Mouse (Mus musculus) forebrain, embryonic 12.5 days (tissue): ENCODE measurements around the gene AW822073. TPM values are rescaled to one million over a fixed set of nuclear protein-coding genes. Genes with fewer than 3 reads are reported as not detected.
A peak's percentile ranks its signal among the peaks of the same experiment; 100 is the strongest.
"Not testable (repeated sequence)": the region's sequence is repeated elsewhere in the genome, so short reads cannot be mapped to it uniquely, and the experiment has no call there.

ENCODE experiments used
- ATAC-seq: fragments of 200-750 bp; cut with Nextera tagmentation; 2 replicates; pipeline ENCODE4 v1.8.0; 2017; ENCODE audit warnings: moderate TSS enrichment; ENCODE audit not compliant: low FRiP score
- H3K27ac ChIP-seq: fragments of 300-500 bp; sonication (generic); 2 replicates; pipeline ENCODE4 v1.5.1; 2016; ENCODE audit warnings: mild to moderate bottlenecking
- H3K27me3 ChIP-seq: fragments of 300-500 bp; sonication (generic); 2 replicates; pipeline ENCODE4 v1.6.1; 2016; ENCODE audit warnings: mild to moderate bottlenecking
- H3K36me3 ChIP-seq: fragments of 300-500 bp; sonication (generic); replicated peaks from 2 replicates; pipeline ENCODE4 v1.6.1; 2016; ENCODE audit warnings: mild to moderate bottlenecking
- H3K4me1 ChIP-seq: fragments of 300-500 bp; sonication (generic); 2 replicates; pipeline ENCODE4 v1.6.1; 2016
- H3K4me2 ChIP-seq: fragments of 300-500 bp; sonication (generic); 2 replicates; pipeline ENCODE4 v1.6.1; 2016; ENCODE audit warnings: mild to moderate bottlenecking, moderate library complexity
- H3K4me3 ChIP-seq: fragments of 300-500 bp; sonication (generic); replicated peaks from 2 replicates; pipeline ENCODE4 v1.5.1; 2016; ENCODE audit warnings: mild to moderate bottlenecking
- H3K9ac ChIP-seq: fragments of 300-500 bp; sonication (generic); 2 replicates; pipeline ENCODE4 v1.6.1; 2016; ENCODE audit warnings: mild to moderate bottlenecking
- H3K9me3 ChIP-seq: fragments of 300-500 bp; sonication (generic); 2 replicates; pipeline ENCODE4 v1.6.1; 2016
- WGBS: fragments of 180-500 bp; shearing (Covaris S2); methylation state at CpG from one replicate; pipeline ENCODE4 v1.1.7; 2016; 5-methylcytosine and 5-hydroxymethylcytosine counted together
- polyA plus RNA-seq: library from polyadenylated mRNA; unstranded; fragments of >200 nt; fragmentation: Nextera tagmentation; extraction: Ambion mirVana; gene quantifications from 2 replicates; pipeline ENCODE4 v1.2.1, GENCODE M21; 2016

The AW822073 gene
- polyA plus RNA-seq, 1 experiment from 2014 or later = not detected

DNA sequence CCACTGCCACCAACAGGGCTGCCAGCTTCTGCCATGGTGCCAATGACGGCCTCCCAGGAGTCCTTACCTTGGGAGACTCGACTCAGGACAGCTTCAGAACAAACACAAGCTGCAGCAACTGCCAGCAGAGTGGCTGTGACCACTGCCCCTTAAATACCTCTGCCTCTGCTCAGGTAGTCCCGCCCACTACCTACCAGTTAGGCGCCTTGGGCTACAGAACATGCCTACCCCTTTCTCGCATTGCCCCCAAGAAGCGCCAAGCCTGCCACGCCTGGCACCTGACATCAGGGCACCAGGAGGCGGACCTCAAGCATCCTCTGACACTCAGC, 7.9 kb upstream of the AW822073 start, which contains the start of gene Duxf3:
TSS of gene Duxf3 (minus strand) at position 35 of the 329 bp plus-strand sequence.
- peak; percentile 53 for ATAC-seq
- not testable (repeated sequence) for H3K4me2 ChIP-seq, H3K27me3 ChIP-seq, H3K9ac ChIP-seq, H3K36me3 ChIP-seq, H3K4me1 ChIP-seq, H3K4me3 ChIP-seq, H3K27ac ChIP-seq
- peaks cover 17% of the 10 kb centered on the region for H3K9me3 ChIP-seq
- WGBS = 82% methylated on average over 5 of the region's 8 CpGs

DNA sequence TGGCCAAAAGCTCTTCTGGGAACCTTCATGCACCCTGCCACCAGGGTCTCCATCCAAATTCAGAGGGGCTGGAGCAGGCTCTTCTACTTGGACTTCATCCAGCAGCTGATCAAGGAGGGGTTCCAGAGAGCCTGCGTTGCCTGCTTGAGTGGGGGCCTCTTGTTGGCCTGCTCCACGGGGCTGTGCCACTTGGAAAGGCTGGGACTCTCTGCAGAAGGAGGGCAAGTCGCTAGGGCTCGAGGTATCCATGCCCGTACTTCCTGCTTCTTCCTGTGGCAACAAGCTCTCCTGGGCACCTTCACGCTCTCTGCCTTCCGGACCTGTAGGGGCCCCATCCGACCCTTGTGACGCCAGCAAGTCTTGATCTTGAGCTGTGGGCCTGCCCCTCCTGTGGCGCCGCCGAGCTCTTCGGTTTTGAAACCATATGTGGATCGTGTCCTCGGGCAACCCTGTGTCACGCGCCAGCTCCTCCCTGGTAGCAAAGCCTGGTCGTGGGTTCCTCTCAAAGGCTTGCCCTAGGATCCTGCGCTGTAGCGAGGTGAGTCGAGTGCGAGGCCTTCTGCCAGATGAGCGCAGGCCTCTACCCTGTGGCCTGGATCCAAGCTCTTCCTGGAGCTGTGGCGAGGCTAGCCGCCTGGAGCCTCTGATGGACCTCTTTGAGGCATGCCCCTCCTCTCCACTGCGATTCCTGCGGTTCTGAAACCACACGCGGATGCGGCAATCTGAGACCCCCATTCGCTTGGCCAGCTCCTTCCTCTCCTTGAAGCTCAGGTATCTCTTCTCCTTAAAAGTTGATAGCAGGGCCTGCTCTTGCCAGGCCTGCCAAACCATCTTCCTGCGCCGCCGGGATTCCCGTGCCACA, 7.3 kb upstream of the AW822073 start:
- peaks cover 16% of the 10 kb centered on the region for H3K9me3 ChIP-seq
- not testable (repeated sequence) for H3K4me3 ChIP-seq, H3K36me3 ChIP-seq, H3K27me3 ChIP-seq, H3K4me1 ChIP-seq, H3K27ac ChIP-seq, H3K9ac ChIP-seq, H3K4me2 ChIP-seq
- ATAC-seq = peak; percentile 84
- WGBS = 89% methylated on average over 35 of the region's 35 CpGs

DNA sequence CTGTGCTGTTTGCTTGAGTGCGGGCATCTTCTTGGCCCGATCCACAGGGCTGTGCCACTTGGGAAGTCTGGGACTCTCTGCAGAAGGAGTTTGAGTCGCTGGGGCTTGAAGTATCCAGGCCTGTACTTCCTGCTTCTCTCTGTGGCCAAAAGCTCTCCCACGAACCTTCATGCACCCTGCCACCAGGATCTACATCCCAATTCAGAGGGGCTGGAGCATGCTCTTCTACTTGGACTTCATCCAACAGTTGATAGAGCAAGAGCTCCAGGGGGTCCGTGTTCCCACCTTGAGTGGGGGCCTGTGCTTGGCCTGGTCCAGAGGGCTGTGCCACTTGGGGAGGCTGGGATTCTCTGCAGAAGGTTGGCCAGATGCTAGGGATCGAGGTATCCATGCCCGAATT, 6.4 kb upstream of the AW822073 start:
- not testable (repeated sequence) for H3K27ac ChIP-seq, H3K4me3 ChIP-seq, H3K4me1 ChIP-seq, H3K4me2 ChIP-seq, H3K9ac ChIP-seq, H3K27me3 ChIP-seq, H3K36me3 ChIP-seq
- 84% methylated on average over 5 of the region's 7 CpGs for WGBS
- ATAC-seq = peak; percentile 47
- peaks cover 19% of the 10 kb centered on the region for H3K9me3 ChIP-seq

DNA sequence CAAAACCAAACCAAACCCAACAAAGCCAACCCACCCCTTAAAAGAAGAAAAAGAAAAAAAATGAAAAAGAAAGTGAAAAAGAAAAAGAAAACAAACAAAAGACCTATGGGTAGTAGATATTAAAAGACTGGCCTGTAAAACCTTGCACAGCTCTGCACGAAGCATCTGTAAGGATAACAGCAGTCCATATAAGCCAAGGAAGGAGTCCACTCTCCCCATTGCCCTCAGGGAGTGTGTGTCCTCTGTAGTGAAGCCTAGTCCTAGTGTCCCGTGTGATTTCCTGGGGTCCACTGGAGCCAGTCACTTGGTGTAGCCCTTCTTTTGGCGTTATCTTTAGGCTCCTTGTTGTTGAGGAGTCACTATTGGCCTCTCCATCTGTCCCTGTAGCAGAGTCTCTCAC, 5.3 kb upstream of the AW822073 start:
- peaks cover 19% of the 10 kb centered on the region for H3K9me3 ChIP-seq
- H3K9ac ChIP-seq, H3K4me3 ChIP-seq, H3K4me1 ChIP-seq, ATAC-seq, H3K36me3 ChIP-seq, H3K27ac ChIP-seq, H3K4me2 ChIP-seq, H3K27me3 ChIP-seq: not testable (repeated sequence)
- 57% methylated on average over 3 of the region's 3 CpGs for WGBS

DNA sequence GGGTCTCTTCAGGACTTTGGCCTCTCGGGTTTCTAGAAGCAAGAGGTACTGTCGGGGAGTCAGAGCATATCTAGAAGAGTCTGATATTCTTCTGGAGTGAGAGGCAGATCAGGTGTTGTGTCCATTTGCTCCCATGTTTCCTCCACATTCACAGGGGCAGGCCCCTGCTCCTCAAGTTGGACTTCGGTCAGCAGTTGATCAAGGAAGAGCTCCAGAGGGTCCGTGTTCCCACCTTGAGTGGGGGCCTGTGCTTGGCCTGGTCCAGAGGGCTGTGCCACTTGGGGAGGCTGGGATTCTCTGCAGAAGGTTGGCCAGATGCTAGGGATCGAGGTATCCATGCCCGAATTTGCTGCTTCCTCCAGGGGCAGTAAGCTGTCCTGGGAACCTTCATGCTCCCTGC, 3.1 kb upstream of the AW822073 start:
- ATAC-seq, H3K36me3 ChIP-seq, H3K4me1 ChIP-seq, H3K4me3 ChIP-seq, H3K4me2 ChIP-seq, H3K9ac ChIP-seq, H3K27me3 ChIP-seq, H3K27ac ChIP-seq: not testable (repeated sequence)
- H3K9me3 ChIP-seq = peaks cover 19% of the 10 kb centered on the region
- 84% methylated on average over 2 of the region's 6 CpGs for WGBS

DNA sequence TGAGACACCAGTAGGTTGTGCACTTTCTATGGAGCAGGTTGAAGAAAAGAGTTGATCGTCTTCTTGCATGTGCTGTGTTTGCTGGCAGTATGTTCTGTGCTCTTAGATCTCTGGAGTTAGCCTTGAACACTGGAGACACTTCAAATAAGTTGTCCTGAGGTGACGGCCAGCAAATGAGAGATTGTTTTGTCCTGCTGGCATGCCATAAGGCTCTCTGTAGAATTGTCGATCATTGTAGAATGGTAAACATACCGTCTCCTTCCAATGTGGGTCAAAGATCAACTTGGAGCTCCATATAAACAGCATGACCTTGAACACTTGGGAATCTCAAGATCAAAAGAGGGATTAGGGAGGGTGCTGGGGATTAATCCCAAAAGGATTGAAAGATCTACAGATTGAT, 1.6 kb upstream of the AW822073 start:
- 78% methylated on average over 4 of the region's 4 CpGs for WGBS
- H3K27me3 ChIP-seq, H3K9ac ChIP-seq, H3K27ac ChIP-seq, H3K4me2 ChIP-seq, H3K4me3 ChIP-seq, H3K36me3 ChIP-seq, H3K4me1 ChIP-seq, H3K9me3 ChIP-seq, ATAC-seq: not testable (repeated sequence)

DNA sequence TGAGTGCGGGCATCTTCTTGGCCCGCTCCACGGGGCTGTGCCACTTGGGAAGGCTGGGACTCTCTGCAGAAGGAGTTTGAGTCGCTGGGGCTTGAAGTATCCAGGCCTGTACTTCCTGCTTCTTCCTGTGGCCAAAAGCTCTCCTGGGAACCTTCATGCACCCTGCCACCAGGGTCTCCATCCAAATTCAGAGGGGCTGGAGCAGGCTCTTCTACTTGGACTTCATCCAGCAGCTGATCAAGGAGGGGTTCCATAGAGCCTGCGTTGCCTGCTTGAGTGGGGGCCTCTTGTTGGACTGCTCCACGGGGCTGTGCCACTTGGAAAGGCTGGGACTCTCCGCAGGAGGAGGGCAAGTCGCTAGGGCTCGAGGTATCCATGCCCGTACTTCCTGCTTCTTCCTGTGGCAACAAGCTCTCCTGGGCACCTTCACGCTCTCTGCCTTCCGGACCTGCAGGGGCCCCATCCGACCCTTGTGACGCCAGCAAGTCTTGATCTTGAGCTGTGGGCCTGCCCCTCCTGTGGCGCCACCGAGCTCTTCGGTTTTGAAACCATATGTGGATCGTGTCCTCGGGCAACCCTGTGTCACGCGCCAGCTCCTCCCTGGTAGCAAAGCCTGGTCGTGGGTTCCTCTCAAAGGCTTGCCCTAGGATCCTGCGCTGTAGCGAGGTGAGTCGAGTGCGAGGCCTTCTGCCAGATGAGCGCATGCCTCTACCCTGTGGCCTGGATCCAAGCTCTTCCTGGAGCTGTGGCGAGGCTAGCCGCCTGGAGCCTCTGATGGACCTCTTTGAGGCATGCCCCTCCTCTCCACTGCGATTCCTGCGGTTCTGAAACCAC, 541 bp downstream of the AW822073 start:
- not testable (repeated sequence) for H3K4me1 ChIP-seq, H3K27me3 ChIP-seq, H3K9ac ChIP-seq, H3K27ac ChIP-seq, H3K4me2 ChIP-seq, ATAC-seq, H3K9me3 ChIP-seq, H3K36me3 ChIP-seq, H3K4me3 ChIP-seq
- WGBS = 86% methylated on average over 31 of the region's 31 CpGs

DNA sequence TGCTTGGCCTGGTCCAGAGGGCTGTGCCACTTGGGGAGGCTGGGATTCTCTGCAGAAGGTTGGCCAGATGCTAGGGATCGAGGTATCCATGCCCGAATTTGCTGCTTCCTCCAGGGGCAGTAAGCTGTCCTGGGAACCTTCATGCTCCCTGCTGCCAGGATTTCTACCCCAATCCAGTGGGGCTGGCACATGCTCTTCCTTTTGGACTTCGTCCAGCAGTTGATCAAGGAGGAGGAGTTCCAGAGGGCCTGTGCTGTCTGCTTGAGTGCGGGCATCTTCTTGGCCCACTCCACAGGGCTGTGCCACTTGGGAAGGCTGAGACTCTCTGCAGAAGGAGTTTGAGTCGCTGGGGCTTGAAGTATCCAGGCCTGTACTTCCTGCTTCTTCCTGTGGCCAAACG, 1.6 kb downstream of the AW822073 start:
- not testable (repeated sequence) for H3K9me3 ChIP-seq, H3K4me2 ChIP-seq, H3K9ac ChIP-seq, H3K27me3 ChIP-seq, H3K4me1 ChIP-seq, ATAC-seq, H3K4me3 ChIP-seq, H3K27ac ChIP-seq, H3K36me3 ChIP-seq
- WGBS = 84% methylated on average over 4 of the region's 6 CpGs

DNA sequence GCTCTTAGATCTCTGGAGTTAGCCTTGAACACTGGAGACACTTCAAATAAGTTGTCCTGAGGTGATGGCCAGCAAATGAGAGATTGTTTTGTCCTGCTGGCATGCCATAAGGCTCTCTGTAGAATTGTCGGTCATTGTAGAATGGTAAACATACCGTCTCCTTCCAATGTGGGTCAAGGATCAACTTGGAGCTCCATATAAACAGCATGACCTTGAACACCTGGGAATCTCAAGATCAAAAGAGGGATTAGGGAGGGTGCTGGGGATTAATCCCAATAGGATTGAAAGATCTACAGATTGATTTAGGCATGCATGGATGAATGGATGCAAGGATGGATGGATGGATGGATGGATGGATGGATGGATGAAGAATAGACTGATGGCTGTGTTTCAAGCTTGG, 3.2 kb downstream of the AW822073 start:
- not testable (repeated sequence) for H3K27ac ChIP-seq, ATAC-seq, H3K9me3 ChIP-seq, H3K4me1 ChIP-seq, H3K27me3 ChIP-seq, H3K36me3 ChIP-seq, H3K4me2 ChIP-seq, H3K4me3 ChIP-seq, H3K9ac ChIP-seq
- WGBS = 93% methylated on average over 2 of the region's 2 CpGs

DNA sequence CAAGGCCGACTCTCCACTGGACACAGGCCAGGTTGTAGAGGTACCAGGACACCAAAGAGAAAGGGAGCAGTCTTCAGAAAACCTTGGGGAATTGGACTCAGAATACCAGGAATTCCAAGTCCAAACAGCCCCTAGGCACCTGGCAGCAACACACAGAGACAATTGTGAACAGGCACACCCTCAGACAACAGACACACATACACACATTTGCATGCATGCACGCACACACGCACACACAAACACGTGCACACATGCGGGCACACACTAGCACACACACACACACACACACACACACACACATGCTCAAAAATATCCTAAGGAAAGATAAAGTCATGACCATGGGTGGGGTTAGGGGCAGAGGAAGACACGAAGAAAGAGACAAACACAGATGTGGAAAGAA, 4.0 kb downstream of the AW822073 start:
- no peak for ATAC-seq
- H3K9ac ChIP-seq = no peak overlapping the region
- WGBS = 82% methylated on average over 6 of the region's 6 CpGs
- H3K36me3 ChIP-seq = no peaks in the 10 kb centered on the region
- no peaks in the 10 kb centered on the region for H3K4me1 ChIP-seq
- no peak overlapping the region for H3K4me3 ChIP-seq
- H3K9me3 ChIP-seq = no peaks in the 10 kb centered on the region; the same call in 1 of the 2 replicates
- H3K4me2 ChIP-seq = no peak overlapping the region
- H3K27ac ChIP-seq = no peak overlapping the region
- no peaks in the 10 kb centered on the region for H3K27me3 ChIP-seq

DNA sequence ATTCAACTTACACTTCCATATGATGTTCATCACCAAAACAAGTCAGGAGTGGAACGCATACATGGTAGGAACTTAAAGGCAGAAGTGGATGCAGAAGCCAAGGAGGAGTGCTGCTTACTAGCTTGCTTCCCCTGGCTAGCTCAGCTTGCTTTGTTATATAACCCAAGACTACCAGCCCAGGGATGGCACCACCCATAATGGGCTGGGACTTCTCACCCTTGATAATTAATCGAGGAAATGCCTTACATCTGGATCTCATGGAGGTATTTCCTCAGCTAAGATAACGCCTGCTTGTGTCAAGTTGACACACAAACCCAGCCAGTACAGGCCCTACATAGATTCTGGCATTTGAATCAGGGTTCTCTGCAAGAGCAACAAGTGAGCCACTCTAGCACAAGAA, 7.4 kb downstream of the AW822073 start:
- no peaks in the 10 kb centered on the region for H3K36me3 ChIP-seq
- H3K4me1 ChIP-seq = no peaks in the 10 kb centered on the region
- no peaks in the 10 kb centered on the region for H3K27me3 ChIP-seq
- no peak overlapping the region for H3K27ac ChIP-seq
- no peak overlapping the region for H3K4me2 ChIP-seq
- H3K9ac ChIP-seq = no peak overlapping the region
- 89% methylated on average over 3 of the region's 3 CpGs for WGBS
- H3K9me3 ChIP-seq = 0 out of 2 replicates have a peak, but pooled peaks cover 2% of the 10 kb centered on the region
- no peak overlapping the region for H3K4me3 ChIP-seq
- ATAC-seq = no peak

DNA sequence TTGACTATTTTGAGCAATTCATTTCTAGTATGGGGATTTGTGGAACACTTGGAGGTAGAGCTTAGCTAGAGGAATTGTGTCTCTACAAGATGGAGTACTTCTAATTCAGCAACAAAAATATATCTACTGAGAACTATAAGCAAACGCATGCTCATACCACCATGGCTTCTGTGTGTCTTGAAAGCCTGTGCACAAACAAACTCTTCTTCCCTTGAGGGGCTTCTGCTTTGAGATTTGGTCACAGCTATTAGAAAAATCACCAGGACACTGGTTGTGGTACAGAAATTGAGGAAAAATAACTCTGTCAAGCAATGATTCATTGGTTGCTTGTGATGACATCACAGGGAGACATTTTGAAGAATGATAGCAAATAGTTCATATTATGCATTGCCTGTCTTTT, 9.4 kb downstream of the AW822073 start:
- 88% methylated on average over 1 of the region's 1 CpGs for WGBS
- no peaks in the 10 kb centered on the region for H3K27me3 ChIP-seq
- no peak for ATAC-seq
- no peak overlapping the region for H3K9ac ChIP-seq
- no peaks in the 10 kb centered on the region for H3K36me3 ChIP-seq
- H3K4me1 ChIP-seq = no peaks in the 10 kb centered on the region
- no peak overlapping the region for H3K4me2 ChIP-seq
- H3K27ac ChIP-seq = no peak overlapping the region
- 0 out of 2 replicates have a peak, but pooled peaks cover 2% of the 10 kb centered on the region for H3K9me3 ChIP-seq
- H3K4me3 ChIP-seq = no peak overlapping the region

DNA sequence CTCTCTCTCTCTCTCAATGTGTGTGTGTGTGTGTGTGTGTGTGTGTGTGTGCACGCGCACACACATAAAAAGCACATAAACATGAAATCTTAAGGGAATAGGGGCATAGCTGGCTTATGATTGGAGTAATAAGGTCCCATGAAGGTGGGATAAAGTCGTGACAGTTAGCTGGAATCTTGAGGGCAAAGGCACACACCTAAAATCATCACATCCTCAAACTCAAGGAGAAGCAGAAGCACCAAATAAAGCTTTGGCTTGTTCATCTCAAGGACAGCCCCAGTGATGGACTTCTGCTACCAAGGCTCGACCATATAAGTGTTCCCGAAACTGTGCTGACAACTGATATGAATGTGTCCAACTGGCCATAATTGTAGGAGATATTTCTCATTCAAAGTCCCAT, 9.8 kb downstream of the AW822073 start:
- WGBS = 80% methylated on average over 5 of the region's 5 CpGs

More for the DNA sequence above, 9.8 kb downstream of the AW822073 start:
- H3K36me3 ChIP-seq = no peaks in the 10 kb centered on the region
- H3K4me2 ChIP-seq = no peak overlapping the region
- no peak overlapping the region for H3K27ac ChIP-seq
- no peaks in the 10 kb centered on the region for H3K27me3 ChIP-seq
- H3K9ac ChIP-seq = no peak overlapping the region
- H3K9me3 ChIP-seq = 0 out of 2 replicates have a peak, but pooled peaks cover 2% of the 10 kb centered on the region
- no peaks in the 10 kb centered on the region for H3K4me1 ChIP-seq
- ATAC-seq = no peak
- H3K4me3 ChIP-seq = no peak overlapping the region
